Mouse (Mus musculus) left cerebral cortex, adult 2 months (tissue): ENCODE measurements around the gene Lmtk3. TPM values are rescaled to one million over a fixed set of nuclear protein-coding genes. Genes with fewer than 3 reads are reported as not detected.

Experiments used
- DNase-seq, 2 experiments: peaks; one replicate each; pipeline ENCODE4 v3.0.0; 2021 to 2022; ENCODE audit warnings: low spot score in 2 of 2, mixed read lengths in 1 of 2; ENCODE audit errors: extremely low spot score in 1 of 2
- H3K27ac ChIP-seq: fragments of 200-600 bp; 2 replicates; pipeline ENCODE4 v1.8.1; 2022
- H3K4me3 ChIP-seq: fragments of 200-600 bp; 2 replicates; pipeline ENCODE4 v1.8.1; 2022
- CTCF ChIP-seq: fragments of 200-600 bp; IDR thresholded peaks from 2 replicates; pipeline ENCODE4 v1.8.1; 2022; ENCODE audit warnings: antibody characterized with exemption, mild to moderate bottlenecking, moderate library complexity
- intact Hi-C: fragments of 180-260 bp; cut with DNase I; formaldehyde crosslinking; loops from one replicate; pipeline ENCODE4 v1.15.1; 2025
- total RNA-seq, 2 experiments: library from RNA; stranded (reverse); gene quantifications; 2 replicates each; pipeline ENCODE4 v1.2.3; 2021

Lmtk3 gene
- total RNA-seq, 2 experiments from 2014 or later: 258 to 279 TPM

GRCm38 (mm10) chr7:45815323-45815983, 31.9 kb downstream of the Lmtk3 start:
- intact Hi-C loops: no loop called here
- no peak for DNase-seq
- Histone ChIP-seq H3K27ac (no peak overlapping the region), H3K4me3 (no peak overlapping the region)
- no peak for TF ChIP-seq CTCF

DNA sequence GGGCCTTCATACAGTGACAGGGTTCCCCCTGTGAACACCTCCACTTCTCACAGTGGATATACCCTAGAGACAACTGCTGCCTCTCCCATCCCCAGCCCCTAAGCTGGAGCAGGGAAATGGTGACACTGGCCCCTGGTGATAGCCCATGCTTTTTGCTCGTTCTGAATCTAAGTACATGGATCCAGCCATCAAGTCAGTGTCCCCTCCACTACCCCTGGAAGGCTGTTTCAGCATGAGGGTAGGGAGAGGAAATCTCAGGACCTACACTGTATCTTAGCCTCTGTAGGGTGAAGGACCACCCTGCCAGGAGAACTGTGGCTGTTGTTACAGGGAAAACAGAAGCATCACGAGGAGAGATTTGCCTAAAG, 32.4 kb downstream of the Lmtk3 start:
- TF ChIP-seq CTCF: no peak
- no peak overlapping the region for H3K27ac ChIP-seq
- intact Hi-C loops: no loop called here
- no peak for DNase-seq
- no peak overlapping the region for H3K4me3 ChIP-seq

- DNase-seq: no peak
- H3K4me3 ChIP-seq: no peak overlapping the region
- intact Hi-C loops: no loop called here
- no peak for TF ChIP-seq CTCF
- H3K27ac ChIP-seq: no peak overlapping the region
Measured at GRCm38 (mm10) chr7:45819843-45820242, 36.3 kb downstream of the Lmtk3 start.

GRCm38 (mm10) chr7:45820913-45821312, 37.4 kb downstream of the Lmtk3 start:
- no peak for TF ChIP-seq CTCF
- Histone ChIP-seq H3K4me3 (no peak overlapping the region), H3K27ac (no peak overlapping the region)
- DNase-seq: no peak
- intact Hi-C loops: no loop called here

GRCm38 (mm10) chr7:45824598-45824997, 41.1 kb downstream of the Lmtk3 start, which contains the start of gene Kcnj14:
TSS of gene Kcnj14 (minus strand) at chr7:45824782.
- Histone ChIP-seq H3K27ac (no peak within 1 kb of the TSS), H3K4me3 (no peak within 1 kb of the TSS)
- no peak for DNase-seq
- no peak for TF ChIP-seq CTCF
- intact Hi-C loops: no loop called here

- no peak overlapping the region for H3K27ac ChIP-seq
- H3K4me3 ChIP-seq: no peak overlapping the region
- intact Hi-C loops: no loop called here
- TF ChIP-seq CTCF: no peak
- no peak for DNase-seq
Measured at GRCm38 (mm10) chr7:45826631-45827030, 43.1 kb downstream of the Lmtk3 start.

- DNase-seq: peak; percentile 83 to 84
- TF ChIP-seq CTCF: no peak
- H3K27ac ChIP-seq: peak within 1 kb of the TSS; percentile 97
- peak within 1 kb of the TSS; percentile 78 for H3K4me3 ChIP-seq
- intact Hi-C loops: no loop called here
Measured at GRCm38 (mm10) chr7:45830427-45831127, 47.0 kb downstream of the Lmtk3 start, which contains the start of gene Grwd1. TSS of gene Grwd1 (minus strand) at chr7:45830944.

- intact Hi-C loops: no loop called here
- no peak for TF ChIP-seq CTCF
- Histone ChIP-seq H3K27ac (peak overlapping the region; percentile 97), H3K4me3 (peak overlapping the region; percentile 78)
- DNase-seq: no peak
Measured at GRCm38 (mm10) chr7:45831128-45831525, 47.6 kb downstream of the Lmtk3 start.

DNA sequence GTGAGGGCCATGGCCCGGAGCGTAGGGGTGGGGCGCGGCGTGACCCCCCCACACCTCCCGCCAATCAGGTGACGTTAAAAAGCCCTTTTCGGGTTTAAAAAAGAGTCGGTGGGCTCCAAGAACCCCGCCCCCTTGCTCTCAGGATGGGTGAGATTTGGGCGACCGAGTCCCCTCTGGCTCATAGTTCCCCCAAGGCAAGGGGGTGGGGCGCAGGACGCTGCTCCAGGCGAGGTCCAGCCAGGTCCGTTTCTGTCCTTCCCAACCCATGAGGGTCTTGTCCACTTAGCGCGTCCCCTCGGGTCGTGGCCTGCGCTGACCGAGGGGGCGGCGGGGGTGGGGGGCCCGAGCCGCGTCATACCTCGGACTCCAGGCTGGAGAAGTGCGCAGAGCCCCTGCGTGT, 48.9 kb downstream of the Lmtk3 start:
- peak overlapping the region; percentile 35 for H3K4me3 ChIP-seq
- no peak for TF ChIP-seq CTCF
- DNase-seq: no peak
- intact Hi-C loops: no loop called here
- H3K27ac ChIP-seq: peak overlapping the region; percentile 28; the same call in 1 of the 2 replicates

DNA sequence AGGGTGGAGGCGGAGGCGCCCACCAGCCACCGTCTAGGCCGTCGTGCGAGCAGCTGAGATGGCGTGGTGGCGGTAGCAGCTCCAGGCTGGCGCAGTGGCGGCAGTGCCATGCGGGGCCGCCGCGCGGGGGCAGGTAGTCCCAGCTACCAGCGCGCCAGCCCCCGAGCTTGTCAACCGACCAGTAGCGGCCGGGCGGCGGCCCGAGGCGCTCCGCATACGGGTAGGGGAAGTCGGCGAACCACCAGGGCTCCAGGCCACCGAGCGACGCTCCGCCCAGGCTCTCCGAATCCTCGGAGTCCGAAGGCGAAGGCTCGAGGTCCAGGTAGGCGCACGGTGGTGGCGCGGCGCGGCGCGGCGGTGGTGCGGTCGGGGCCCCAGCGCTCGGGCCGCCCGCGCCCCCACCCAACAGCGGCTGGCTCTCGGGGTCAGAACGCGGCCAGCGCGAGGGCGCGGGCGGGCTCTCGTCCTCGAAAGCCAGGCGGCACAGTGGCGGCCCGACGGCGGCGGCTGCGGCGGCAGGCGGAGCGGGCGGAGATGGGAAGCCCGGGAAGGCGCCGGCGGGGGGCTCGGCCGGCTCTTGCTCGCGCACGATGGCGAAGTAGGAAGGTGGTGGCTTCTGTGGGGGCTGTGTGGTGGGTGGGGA, 49.7 kb downstream of the Lmtk3 start:
- DNase-seq: peak in 1 of 2 experiments; percentile 52
- H3K27ac ChIP-seq: no peak overlapping the region; the same call in 1 of the 2 replicates
- intact Hi-C loops: no loop called here
- no peak for TF ChIP-seq CTCF
- H3K4me3 ChIP-seq: peak overlapping the region; percentile 35

DNA sequence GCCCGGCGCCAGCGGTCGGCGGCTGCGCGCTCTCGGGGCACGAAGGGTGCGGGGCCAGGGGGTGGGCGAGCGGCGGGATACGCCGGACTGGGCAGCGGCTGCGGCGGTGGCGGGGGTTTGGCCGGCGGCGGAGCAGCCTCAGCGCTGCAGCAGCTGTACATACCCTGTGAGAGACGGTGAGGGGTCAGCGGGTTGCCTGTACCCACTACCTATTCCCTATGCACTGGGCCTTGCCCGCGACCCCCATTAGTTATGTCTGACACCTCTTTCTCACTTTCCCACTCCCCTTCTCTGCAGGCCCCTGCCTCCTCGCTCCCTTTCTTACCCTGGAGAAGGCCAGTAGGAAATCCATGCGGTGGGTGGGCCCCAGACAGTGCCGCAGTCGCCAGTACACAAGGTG, 50.4 kb downstream of the Lmtk3 start:
- TF ChIP-seq CTCF: no peak
- no peak for DNase-seq
- H3K4me3 ChIP-seq: peak overlapping the region; percentile 35
- intact Hi-C loops: no loop called here
- H3K27ac ChIP-seq: no peak overlapping the region
